Mouse (Mus musculus) cortical plate, adult 2 months (tissue): Measurements from ENCODE around the gene Mre11a.

ENCODE experiments used
- CTCF ChIP-seq: fragments of 200-500 bp; IDR thresholded peaks from 2 replicates; pipeline ENCODE4 v1.5.1; 2011; ENCODE audit warnings: mild to moderate bottlenecking, control low read depth, low read length; ENCODE audit not compliant: insufficient read depth; ENCODE audit errors: extremely low read depth
- POLR2A ChIP-seq: fragments of 200-500 bp; IDR thresholded peaks from 2 replicates; pipeline ENCODE4 v1.6.1; 2011; ENCODE audit warnings: mild to moderate bottlenecking, low read length, control low read depth; ENCODE audit not compliant: insufficient read depth; ENCODE audit errors: extremely low read depth

DNA sequence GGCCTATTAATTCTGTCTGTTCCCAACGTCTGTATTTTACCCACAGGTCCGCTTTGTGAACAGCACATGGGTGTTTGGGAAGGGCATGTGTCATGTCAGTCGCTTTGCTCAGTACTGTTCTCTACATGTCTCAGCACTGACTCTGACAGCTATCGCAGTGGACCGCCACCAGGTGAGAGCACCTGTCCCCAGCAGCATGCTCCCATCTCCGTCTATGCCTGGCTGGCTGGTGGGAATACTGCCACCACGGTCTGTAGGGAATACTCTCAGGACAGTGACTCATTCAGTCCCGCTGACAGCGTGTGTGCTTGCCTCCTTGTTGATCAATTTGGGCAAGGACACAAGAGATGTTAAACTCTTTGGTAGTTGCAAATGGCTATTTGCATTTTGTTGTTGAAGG lies 80.3 kb downstream of the Mre11a start:
- TF ChIP-seq CTCF (no peak), POLR2A (no peak)
